ENCODE assay signal across 8 mouse cellular contexts in genomic region chr9:44379862-44380261, GRCm38 (mm10). TPM values are rescaled to one million over a fixed set of nuclear protein-coding genes. Genes with fewer than 3 reads are reported as not detected.
DNase-seq lines count a peak whose midpoint lies in the region; ATAC-seq and TF ChIP-seq lines count a peak whose summit lies in the region.

No protein-coding gene starts in this region.

- TF ChIP-seq POLR2A in bone marrow macrophage, adult 2 months (IDR thresholded peaks at IDR 0.05; ENCODE audit: borderline replicate concordance, low read depth, low read length), result no peak

- peak overlapping the region; percentile 91 for H3K27ac ChIP-seq in layer of hippocampus, adult 2 months
- 0 out of 2 replicates have a peak overlapping the region, but pooled peaks have one; percentile 17 for H3K27ac ChIP-seq in bone marrow macrophage, adult 2 months (ENCODE audit: insufficient read depth, low read depth, low read length)
- peak overlapping the region; percentile 80 for H3K27ac ChIP-seq in forebrain, embryonic 12.5 days
- peak overlapping the region; percentile 68 for H3K27ac ChIP-seq in liver, embryonic 14.5 days

- DNase-seq in layer of hippocampus, adult 2 months (ENCODE audit: low spot score in 2 of 2), result no peak
- DNase-seq in layer of hippocampus, postnatal 25 days (ENCODE audit: extremely low spot score in 1 of 2, low spot score in 1 of 2), result no peak
- DNase-seq in liver, embryonic 14.5 days (ENCODE audit: low read depth in 3 of 3, low spot score in 3 of 3), result no peak
- no peak for DNase-seq in ovary, postnatal 10 days (ENCODE audit: low spot score)
- no peak for DNase-seq in urinary bladder, postnatal 36 days (ENCODE audit: low spot score in 2 of 2)

- peak; percentile 15 for ATAC-seq in forebrain, embryonic 12.5 days (ENCODE audit: low FRiP score)
- ATAC-seq in liver, embryonic 14.5 days (ENCODE audit: insufficient read depth), result peak; percentile 11; the same call in 1 of the 2 replicates
- ATAC-seq in megakaryocyte progenitor cell, adult 5-6 weeks (replicated peaks; ENCODE audit: poor library complexity), result no peak

- H3K4me1 ChIP-seq in bone marrow macrophage, adult 2 months (ENCODE audit: control insufficient read depth, insufficient read depth, low read length), result peaks cover 9% of the 10 kb centered on the region
- H3K4me1 ChIP-seq in forebrain, embryonic 12.5 days, result peaks cover 17% of the 10 kb centered on the region
- H3K4me1 ChIP-seq in liver, embryonic 14.5 days (replicated peaks; ENCODE audit: control insufficient read depth in 2 of 2, insufficient read depth in 2 of 2, low read length in 1 of 2), result peaks cover 15 to 18% of the 10 kb centered on the region in 2 experiments

- peak overlapping the region; percentile 92 for H3K9ac ChIP-seq in forebrain, embryonic 12.5 days
- H3K9ac ChIP-seq in liver, embryonic 14.5 days (replicated peaks), result peak overlapping the region; percentile 90

- peaks cover 38% of the 10 kb centered on the region for H3K36me3 ChIP-seq in forebrain, embryonic 12.5 days (replicated peaks)
- peaks cover 32% of the 10 kb centered on the region for H3K36me3 ChIP-seq in liver, embryonic 14.5 days (replicated peaks; ENCODE audit: control insufficient read depth, insufficient read depth, low read depth)

- no peaks in the 10 kb centered on the region for H3K27me3 ChIP-seq in forebrain, embryonic 12.5 days
- H3K27me3 ChIP-seq in liver, embryonic 14.5 days (ENCODE audit: control insufficient read depth, insufficient read depth, low read length), result no peaks in the 10 kb centered on the region

- WGBS in forebrain, embryonic 12.5 days, result 12% methylated on average over 15 of the region's 15 CpGs
- WGBS in liver, embryonic 14.5 days (ENCODE audit: insufficient replicate concordance), result 7% methylated on average over 15 of the region's 15 CpGs

- TF ChIP-seq EP300 in liver, embryonic 14.5 days (IDR thresholded peaks at IDR 0.05; ENCODE audit: low read depth), result no peak

- no peak for TF ChIP-seq CTCF in layer of hippocampus, adult 2 months (conservative IDR thresholded peaks at IDR 0.05)
- TF ChIP-seq CTCF in bone marrow macrophage, adult 2 months (IDR thresholded peaks at IDR 0.05; ENCODE audit: low read depth, low read length), result no peak
- TF ChIP-seq CTCF in liver, embryonic 14.5 days (IDR thresholded peaks at IDR 0.05; ENCODE audit: low read depth), result no peak

- peak overlapping the region; percentile 97 for H3K4me2 ChIP-seq in forebrain, embryonic 12.5 days
- peak overlapping the region; percentile 99 for H3K4me2 ChIP-seq in liver, embryonic 14.5 days (ENCODE audit: low read depth)

- no peaks in the 10 kb centered on the region for H3K9me3 ChIP-seq in forebrain, embryonic 12.5 days
- no peaks in the 10 kb centered on the region for H3K9me3 ChIP-seq in liver, embryonic 14.5 days (ENCODE audit: control insufficient read depth, low read length)

- peak overlapping the region; percentile 75 for H3K4me3 ChIP-seq in layer of hippocampus, adult 2 months
- peak overlapping the region; percentile 90 for H3K4me3 ChIP-seq in bone marrow macrophage, adult 2 months (ENCODE audit: insufficient read depth, low read length)
- peak overlapping the region; percentile 90 for H3K4me3 ChIP-seq in forebrain, embryonic 12.5 days (replicated peaks)
- H3K4me3 ChIP-seq in liver, embryonic 14.5 days (ENCODE audit: insufficient read depth in 1 of 2, low read depth in 2 of 2, low read length in 2 of 2), result peak overlapping the region; percentile 82 to 92

RNA-seq across cellular contexts. Expression of gene Hyou1, which starts 0.6 kb away (rescaled TPM):
- total RNA-seq in layer of hippocampus, adult 2 months (2021), result 100 to 1,000 TPM; 113 to 127 TPM
- 100 to 1,000 TPM; 114 to 123 TPM for total RNA-seq in layer of hippocampus, postnatal 25 days (2021)
- 32.8 and 33.6 TPM in 2 replicates for polyA plus RNA-seq in bone marrow macrophage, adult 2 months (2012; ENCODE audit: insufficient read depth, insufficient read length, missing spikeins)
- polyA plus RNA-seq in forebrain, embryonic 12.5 days (2016; fragmentation: Nextera tagmentation; extraction: Ambion mirVana), result 26.7 and 35.8 TPM in 2 replicates
- polyA plus RNA-seq in liver, embryonic 14.5 days (2012; rRNA removed), result 12.5 and 16.5 TPM in 2 replicates
- 12.5 and 12.8 TPM in 2 replicates for polyA plus RNA-seq in liver, embryonic 14.5 days (2014; fragmentation: Nextera tagmentation; extraction: Ambion mirVana)
- 90.9 and 104 TPM in 2 replicates for total RNA-seq in megakaryocyte progenitor cell, adult 5-6 weeks (2015)
- 172 and 175 TPM in 2 replicates for total RNA-seq in megakaryocyte progenitor cell, adult 5-6 weeks (2017)

RNA-seq across cellular contexts. Expression of gene Slc37a4, which starts 16.8 kb away (rescaled TPM):
- 10 to 100 TPM; 29.5 to 30.2 TPM for total RNA-seq in layer of hippocampus, adult 2 months (2021)
- total RNA-seq in layer of hippocampus, postnatal 25 days (2021), result 10 to 100 TPM; 32.6 to 34.7 TPM
- polyA plus RNA-seq in bone marrow macrophage, adult 2 months (2012; ENCODE audit: insufficient read depth, insufficient read length, missing spikeins), result 9.4 and 11.5 TPM in 2 replicates
- 23.4 and 23.6 TPM in 2 replicates for polyA plus RNA-seq in forebrain, embryonic 12.5 days (2016; fragmentation: Nextera tagmentation; extraction: Ambion mirVana)
- 15.9 and 16.7 TPM in 2 replicates for polyA plus RNA-seq in liver, embryonic 14.5 days (2012; rRNA removed)
- 26.6 and 29.7 TPM in 2 replicates for polyA plus RNA-seq in liver, embryonic 14.5 days (2014; fragmentation: Nextera tagmentation; extraction: Ambion mirVana)
- 28.8 and 30.6 TPM in 2 replicates for total RNA-seq in megakaryocyte progenitor cell, adult 5-6 weeks (2015)
- total RNA-seq in megakaryocyte progenitor cell, adult 5-6 weeks (2017), result 24.9 and 40.9 TPM in 2 replicates

RNA-seq across cellular contexts. Expression of gene Vps11, which starts 18.4 kb away (rescaled TPM):
- 10 to 100 TPM; 54.7 to 55.7 TPM for total RNA-seq in layer of hippocampus, adult 2 months (2021)
- total RNA-seq in layer of hippocampus, postnatal 25 days (2021), result 10 to 100 TPM; 49.0 to 51.4 TPM
- polyA plus RNA-seq in bone marrow macrophage, adult 2 months (2012; ENCODE audit: insufficient read depth, insufficient read length, missing spikeins), result 41.3 and 44.7 TPM in 2 replicates
- polyA plus RNA-seq in forebrain, embryonic 12.5 days (2016; fragmentation: Nextera tagmentation; extraction: Ambion mirVana), result 31.5 and 34.8 TPM in 2 replicates
- 9.4 and 9.7 TPM in 2 replicates for polyA plus RNA-seq in liver, embryonic 14.5 days (2012; rRNA removed)
- polyA plus RNA-seq in liver, embryonic 14.5 days (2014; fragmentation: Nextera tagmentation; extraction: Ambion mirVana), result 11.5 and 12.0 TPM in 2 replicates
- 11.9 and 13.0 TPM in 2 replicates for total RNA-seq in megakaryocyte progenitor cell, adult 5-6 weeks (2015)
- total RNA-seq in megakaryocyte progenitor cell, adult 5-6 weeks (2017), result 18.7 and 21.3 TPM in 2 replicates

RNA-seq across cellular contexts. Expression of gene Rps25, which starts 27.1 kb away (rescaled TPM):
- 100 to 1,000 TPM; 710 to 726 TPM for total RNA-seq in layer of hippocampus, adult 2 months (2021)
- 100 to 1,000 TPM; 616 to 726 TPM for total RNA-seq in layer of hippocampus, postnatal 25 days (2021)
- 2,665 and 2,801 TPM in 2 replicates for polyA plus RNA-seq in bone marrow macrophage, adult 2 months (2012; ENCODE audit: insufficient read depth, insufficient read length, missing spikeins)
- 1,477 and 1,540 TPM in 2 replicates for polyA plus RNA-seq in forebrain, embryonic 12.5 days (2016; fragmentation: Nextera tagmentation; extraction: Ambion mirVana)
- 350 and 717 TPM in 2 replicates for polyA plus RNA-seq in liver, embryonic 14.5 days (2012; rRNA removed)
- polyA plus RNA-seq in liver, embryonic 14.5 days (2014; fragmentation: Nextera tagmentation; extraction: Ambion mirVana), result 1,544 and 1,614 TPM in 2 replicates
- total RNA-seq in megakaryocyte progenitor cell, adult 5-6 weeks (2015), result 3,273 and 3,407 TPM in 2 replicates
- 2,047 and 2,155 TPM in 2 replicates for total RNA-seq in megakaryocyte progenitor cell, adult 5-6 weeks (2017)

RNA-seq across cellular contexts. Expression of gene Trappc4, which starts 27.5 kb away (rescaled TPM):
- total RNA-seq in layer of hippocampus, adult 2 months (2021), result 10 to 100 TPM; 63.9 to 75.2 TPM
- 10 to 100 TPM; 65.1 to 76.5 TPM for total RNA-seq in layer of hippocampus, postnatal 25 days (2021)
- 64.9 and 82.4 TPM in 2 replicates for polyA plus RNA-seq in bone marrow macrophage, adult 2 months (2012; ENCODE audit: insufficient read depth, insufficient read length, missing spikeins)
- polyA plus RNA-seq in forebrain, embryonic 12.5 days (2016; fragmentation: Nextera tagmentation; extraction: Ambion mirVana), result 242 and 243 TPM in 2 replicates
- 24.2 and 26.6 TPM in 2 replicates for polyA plus RNA-seq in liver, embryonic 14.5 days (2012; rRNA removed)
- 44.4 and 52.9 TPM in 2 replicates for polyA plus RNA-seq in liver, embryonic 14.5 days (2014; fragmentation: Nextera tagmentation; extraction: Ambion mirVana)
- total RNA-seq in megakaryocyte progenitor cell, adult 5-6 weeks (2015), result 88.4 and 90.5 TPM in 2 replicates
- total RNA-seq in megakaryocyte progenitor cell, adult 5-6 weeks (2017), result 25.6 and 26.0 TPM in 2 replicates

Comparison
In these comparisons a context has a peak if more than half of its experiments do, and no peak if none do; other contexts are left out.
1. H3K27ac ChIP-seq: peak in every context shown above with its lines; median percentile 91 in layer of hippocampus, adult 2 months; 80 in forebrain, embryonic 12.5 days; 68 in liver, embryonic 14.5 days; 17 in bone marrow macrophage, adult 2 months.